Comparison of ENCODE assay signal across 9 mouse cellular contexts in the genomic region with DNA sequence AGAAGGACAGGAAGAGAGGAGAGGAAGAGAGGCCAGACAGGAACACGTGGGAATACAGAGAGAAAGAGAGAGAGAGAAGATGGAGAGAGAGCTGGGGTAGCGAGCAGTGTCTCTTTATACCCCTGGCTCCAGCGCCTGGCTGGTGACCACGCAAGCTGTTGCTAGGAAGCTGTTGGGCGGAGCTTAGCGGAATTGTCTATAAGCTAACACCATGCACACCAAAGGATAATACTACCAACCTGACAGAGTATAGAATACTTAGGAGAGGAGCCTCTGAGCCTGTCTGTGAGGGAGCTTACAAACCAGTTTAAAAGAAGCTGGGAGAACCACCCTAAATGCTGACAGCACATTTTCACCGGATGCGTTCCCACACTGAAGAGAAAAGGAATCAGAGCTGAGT.
DNase-seq lines count a peak whose midpoint lies in the region; ATAC-seq lines count a peak whose summit lies in the region.
"Had no signal": no experiment of that assay in that cellular context is flagged by ENCODE, and none has a peak within 500 bp of the region (broad histone marks: within the 10 kb centered on the region; RNA-seq: fewer than 3 reads in every experiment).

No protein-coding gene starts in this region.

- DNase-seq in embryo, embryonic 11 days, result peak; percentile 45
- DNase-seq in embryo, embryonic 9.5 days (ENCODE audit: extremely low spot score), result no peak
- DNase-seq in ovary, postnatal 36 days (ENCODE audit: low spot score), result peak; percentile 8
- no peak for DNase-seq in ovary, postnatal 14 days (ENCODE audit: low spot score)
- DNase-seq in lung, postnatal 14 days, result peak; percentile 10
- DNase-seq in ovary, adult 18-20 months (ENCODE audit: low spot score), result no peak

- peak overlapping the region; percentile 76 for H3K27ac ChIP-seq in stomach, embryonic 16.5 days (ENCODE audit: low read length)
- H3K27ac ChIP-seq: embryonic facial prominence, embryonic 15.5 days had no signal

- no peak overlapping the region for H3K4me3 ChIP-seq in stomach, embryonic 16.5 days (replicated peaks; ENCODE audit: low read length)
- H3K4me3 ChIP-seq: embryonic facial prominence, embryonic 15.5 days had no signal

- 53% methylated on average over 8 of the region's 8 CpGs for WGBS in stomach, embryonic 16.5 days

- H3K4me1 ChIP-seq in stomach, embryonic 16.5 days (ENCODE audit: control insufficient read depth, insufficient read depth, low read length), result peaks cover 13% of the 10 kb centered on the region; the same call in 1 of the 2 replicates
- H3K4me1 ChIP-seq: embryonic facial prominence, embryonic 15.5 days had no signal

- peak; percentile 55; the same call in 1 of the 2 replicates for ATAC-seq in stomach, embryonic 16.5 days (ENCODE audit: insufficient read depth, low FRiP score)
- ATAC-seq in erythroblast, adult 5-6 weeks (replicated peaks; ENCODE audit: low FRiP score, poor library complexity, severe bottlenecking), result no peak

- H3K9ac ChIP-seq in stomach, embryonic 16.5 days (ENCODE audit: low read length), result no peak overlapping the region
- H3K9ac ChIP-seq: embryonic facial prominence, embryonic 15.5 days had no signal

- H3K36me3 ChIP-seq in stomach, embryonic 16.5 days (ENCODE audit: control insufficient read depth, insufficient read depth, low read length), result no peaks in the 10 kb centered on the region
- H3K36me3 ChIP-seq: embryonic facial prominence, embryonic 15.5 days had no signal

- no peaks in the 10 kb centered on the region for H3K9me3 ChIP-seq in stomach, embryonic 16.5 days (replicated peaks; ENCODE audit: control insufficient read depth, low read length)
- H3K9me3 ChIP-seq: embryonic facial prominence, embryonic 15.5 days had no signal

- no peak overlapping the region for H3K4me2 ChIP-seq in stomach, embryonic 16.5 days (ENCODE audit: low read depth, low read length)
- H3K4me2 ChIP-seq: embryonic facial prominence, embryonic 15.5 days had no signal

- H3K27me3 ChIP-seq in stomach, embryonic 16.5 days (ENCODE audit: control insufficient read depth, insufficient read depth, low read length), result no peaks in the 10 kb centered on the region
- H3K27me3 ChIP-seq: embryonic facial prominence, embryonic 15.5 days had no signal

Comparison
In these comparisons a context has a peak if more than half of its experiments do, and no peak if none do; other contexts are left out.
1. DNase-seq: peak in embryo, embryonic 11 days (single experiment), ovary, postnatal 36 days (single experiment) and lung, postnatal 14 days (single experiment); none in embryo, embryonic 9.5 days (single experiment), ovary, postnatal 14 days (single experiment) and ovary, adult 18-20 months (single experiment).